Mouse (Mus musculus) CH12.LX (cell line): ENCODE results near the gene Klhl23. TPM values are rescaled to one million over a fixed set of nuclear protein-coding genes. Genes with fewer than 3 reads are reported as not detected.

Experiments used
- DNase-seq: peaks from one replicate; pipeline ENCODE4 v3.0.0-alpha.2; 2013; ENCODE audit errors: extremely low read depth
- H3K27ac ChIP-seq: 2 replicates; pipeline ENCODE4 v1.5.1; 2012; ENCODE audit warnings: low read depth, mild to moderate bottlenecking, control low read depth, moderate library complexity; ENCODE audit not compliant: insufficient read depth
- H3K27me3 ChIP-seq: replicated peaks from 2 replicates; pipeline ENCODE3; 2012; ENCODE audit warnings: inconsistent platforms
- H3K36me3 ChIP-seq, 2 experiments: replicated peaks in 1 of 2; 2 replicates each; pipeline versions ENCODE3 to v1.6.1; 2012; ENCODE audit warnings: inconsistent platforms in 1 of 2, low read length in 1 of 2, mild to moderate bottlenecking in 1 of 2, mixed read lengths in 1 of 2, moderate library complexity in 1 of 2; ENCODE audit not compliant: control insufficient read depth in 1 of 2, insufficient read depth in 1 of 2
- H3K4me1 ChIP-seq, 2 experiments: 2 replicates each; pipeline ENCODE4 v1.6.1; 2012; ENCODE audit warnings: inconsistent platforms in 1 of 2, moderate library complexity in 1 of 2; ENCODE audit not compliant: insufficient read depth in 2 of 2, control insufficient read depth in 1 of 2
- H3K4me2 ChIP-seq: 2 replicates; pipeline ENCODE4 v1.6.1; 2012; ENCODE audit warnings: low read depth, mild to moderate bottlenecking, control low read depth; ENCODE audit not compliant: poor library complexity, insufficient read depth, severe bottlenecking
- H3K4me3 ChIP-seq, 3 experiments: fragments of 150-350 bp in 1 of 3; sonication (generic) in 1 of 3; replicated peaks in 1 of 3; 2 replicates each; pipeline versions ENCODE3 to v1.5.1; 2011 to 2012; ENCODE audit warnings: low read depth in 2 of 3, low read length in 2 of 3, mild to moderate bottlenecking in 2 of 3, moderate library complexity in 2 of 3, control low read depth in 1 of 3, improper control_type of control experiment in 1 of 3, inconsistent platforms in 1 of 3, mixed read lengths in 1 of 3; ENCODE audit not compliant: poor library complexity in 1 of 3
- H3K79me2 ChIP-seq: replicated peaks from 2 replicates; pipeline ENCODE4 v1.6.1; 2012; ENCODE audit warnings: mild to moderate bottlenecking, moderate library complexity; ENCODE audit not compliant: control insufficient read depth, poor library complexity, insufficient read depth, severe bottlenecking; ENCODE audit errors: extremely low read depth
- H3K9ac ChIP-seq: 2 replicates; pipeline ENCODE4 v1.6.1; 2012; ENCODE audit warnings: low read depth, mild to moderate bottlenecking, control low read depth, moderate library complexity; ENCODE audit not compliant: insufficient read depth
- H3K9me3 ChIP-seq: replicated peaks from 2 replicates; pipeline ENCODE3; 2012; ENCODE audit warnings: low read length, inconsistent platforms, mixed read lengths
- BHLHE40 ChIP-seq: IDR thresholded peaks from 2 replicates; pipeline ENCODE4 v1.6.1; 2011; ENCODE audit warnings: mild to moderate bottlenecking, low read depth, low read length, improper control_type of control experiment
- CHD1 ChIP-seq: IDR thresholded peaks from 2 replicates; pipeline ENCODE4 v1.6.1; 2012; ENCODE audit warnings: low read depth, low read length, improper control_type of control experiment, inconsistent platforms
- CHD2 ChIP-seq: IDR thresholded peaks from 2 replicates; pipeline ENCODE4 v1.6.1; 2011; ENCODE audit warnings: low read length, improper control_type of control experiment
- CTCF ChIP-seq, 2 experiments: IDR thresholded peaks in 1 of 2; conservative IDR thresholded peaks in 1 of 2; 2 replicates each; pipeline ENCODE4 v1.5.1; 2011 to 2012; ENCODE audit warnings: low read depth in 2 of 2, low read length in 2 of 2, improper control_type of control experiment in 1 of 2, inconsistent platforms in 1 of 2, mild to moderate bottlenecking in 1 of 2, moderate library complexity in 1 of 2
- ELF1 ChIP-seq: IDR thresholded peaks from 2 replicates; pipeline ENCODE4 v1.6.1; 2014; ENCODE audit warnings: low read depth, mild to moderate bottlenecking, inconsistent platforms, low read length, improper control_type of control experiment
- ETS1 ChIP-seq: conservative IDR thresholded peaks from 2 replicates; pipeline ENCODE4 v1.6.1; 2012; ENCODE audit warnings: low read depth, mild to moderate bottlenecking, inconsistent platforms, low read length, improper control_type of control experiment, moderate library complexity
- HCFC1 ChIP-seq: IDR thresholded peaks from 2 replicates; pipeline ENCODE4 v1.6.1; 2012; ENCODE audit warnings: low read depth, mild to moderate bottlenecking, inconsistent platforms, low read length, improper control_type of control experiment
- IRF4 ChIP-seq: IDR thresholded peaks from 2 replicates; pipeline ENCODE4 v1.6.1; 2014; ENCODE audit warnings: low read depth, mild to moderate bottlenecking, inconsistent platforms, low read length, improper control_type of control experiment
- MAFK ChIP-seq: IDR thresholded peaks from 2 replicates; pipeline ENCODE4 v1.6.1; 2011; ENCODE audit warnings: low read length, improper control_type of control experiment; ENCODE audit not compliant: insufficient replicate concordance
- MEF2A ChIP-seq: IDR thresholded peaks from 2 replicates; pipeline ENCODE4 v1.6.1; 2014; ENCODE audit warnings: low read depth, mild to moderate bottlenecking, inconsistent platforms, low read length, improper control_type of control experiment, borderline replicate concordance
- MXI1 ChIP-seq: IDR thresholded peaks from 2 replicates; pipeline ENCODE4 v1.6.1; 2011; ENCODE audit warnings: mild to moderate bottlenecking, low read depth, low read length, improper control_type of control experiment
- MYC ChIP-seq: IDR thresholded peaks from 2 replicates; pipeline ENCODE4 v1.6.1; 2011; ENCODE audit warnings: low read depth, mild to moderate bottlenecking, improper control_type of control experiment, low read length
- NELFE ChIP-seq: IDR thresholded peaks from 2 replicates; pipeline ENCODE4 v1.6.1; 2011; ENCODE audit warnings: low read depth, low read length, improper control_type of control experiment
- PAX5 ChIP-seq: IDR thresholded peaks from 2 replicates; pipeline ENCODE4 v1.6.1; 2012; ENCODE audit warnings: low read length, inconsistent platforms, mixed read lengths
- RAD21 ChIP-seq: IDR thresholded peaks from 2 replicates; pipeline ENCODE4 v1.6.1; 2011; ENCODE audit warnings: low read depth, mild to moderate bottlenecking, low read length, improper control_type of control experiment, moderate library complexity
- RCOR1 ChIP-seq: conservative IDR thresholded peaks from 2 replicates; pipeline ENCODE4 v1.6.1; 2012; ENCODE audit warnings: low read depth, mild to moderate bottlenecking, inconsistent platforms, low read length, improper control_type of control experiment
- SIN3A ChIP-seq: IDR thresholded peaks from 2 replicates; pipeline ENCODE4 v1.6.1; 2012; ENCODE audit warnings: low read length, improper control_type of control experiment, inconsistent platforms
- SMC3 ChIP-seq: IDR thresholded peaks from 2 replicates; pipeline ENCODE4 v1.6.1; 2011; ENCODE audit warnings: low read depth, low read length, improper control_type of control experiment
- TBP ChIP-seq: conservative IDR thresholded peaks from 2 replicates; pipeline ENCODE4 v1.6.1; 2011; ENCODE audit warnings: low read depth, low read length, improper control_type of control experiment
- USF1 ChIP-seq: IDR thresholded peaks from 2 replicates; pipeline ENCODE4 v1.6.1; 2014; ENCODE audit warnings: low read depth, mild to moderate bottlenecking, inconsistent platforms, low read length, improper control_type of control experiment
- ZKSCAN1 ChIP-seq: IDR thresholded peaks from 2 replicates; pipeline ENCODE4 v1.6.1; 2012; ENCODE audit warnings: low read depth, inconsistent platforms, low read length, improper control_type of control experiment, borderline replicate concordance
- ZNF384 ChIP-seq: IDR thresholded peaks from 2 replicates; pipeline ENCODE4 v1.6.1; 2012; ENCODE audit warnings: low read depth, low read length, improper control_type of control experiment, inconsistent platforms
- dilution Hi-C: fragments of 300-500 bp; cut with MboI; formaldehyde crosslinking; loops from 2 replicates; pipeline ENCODE4 v1.14.3; 2020; ENCODE audit warnings: low sequenced_read_pairs; ENCODE audit not compliant: extremely low pct_unique_long_range_greater_than_20kb, extremely low pct_ligation_motif_present
- in situ Hi-C: fragments of 300-500 bp; cut with MboI; formaldehyde crosslinking; loops from 3 replicates; pipeline ENCODE4 v1.14.3; 2019; ENCODE audit warnings: low sequenced_read_pairs, low pct_ligation_motif_present, low pct_unique_long_range_greater_than_20kb, mixed read lengths
- polyA plus RNA-seq: library from polyadenylated mRNA; unstranded; fragments of >175 nt; gene quantifications from 2 replicates; pipeline ENCODE4 v1.2.1, GENCODE M21; 2012; ENCODE audit warnings: low read depth; ENCODE audit not compliant: insufficient read length
- total RNA-seq, 2 experiments: library from RNA; depleted of rRNA; stranded (reverse); fragments of 300-350 nt in 1 of 2; fragments of >200 nt in 1 of 2; gene quantifications; 2 replicates each; pipeline ENCODE4 v1.2.3; 2012 to 2014

The Klhl23 gene
- total and polyA plus RNA-seq, 3 experiments: 0.05 to 0.34 (median 0.09) TPM

GRCm38 (mm10) chr2:69851427-69852058, 29.8 kb downstream of the Klhl23 start:
- H3K79me2 ChIP-seq: no peaks in the 10 kb centered on the region
- H3K4me3 ChIP-seq: no peak overlapping the region
- no peak overlapping the region for H3K4me2 ChIP-seq
- no peaks in the 10 kb centered on the region for H3K27me3 ChIP-seq
- TF ChIP-seq MYC (no peak), NELFE (no peak), ZKSCAN1 (no peak), CTCF (conservative IDR thresholded peaks at IDR 0.05 in 1 of 2, IDR thresholded peaks at IDR 0.05 in 1 of 2; ENCODE audit: low read depth in 2 of 2, low read length in 2 of 2) (peak in 1 of 2 experiments; percentile 36; a peak in 2 of 4 replicates)
- H3K9me3 ChIP-seq: no peaks in the 10 kb centered on the region
- dilution Hi-C loops (no loop called here), in situ Hi-C loops (no loop called here)
- H3K36me3 ChIP-seq: no peaks in the 10 kb centered on the region
- no peak overlapping the region for H3K9ac ChIP-seq
- DNase-seq: no peak
- no peaks in the 10 kb centered on the region; a peak in 1 of 4 replicates for H3K4me1 ChIP-seq
- H3K27ac ChIP-seq: no peak overlapping the region

- no peaks in the 10 kb centered on the region for H3K9me3 ChIP-seq
- no peak overlapping the region for H3K27ac ChIP-seq
- no peak overlapping the region for H3K4me3 ChIP-seq
- H3K27me3 ChIP-seq: no peaks in the 10 kb centered on the region
- no peak for DNase-seq
- peaks cover 0 to 3% of the 10 kb centered on the region in 2 experiments; a peak in 2 of 4 replicates for H3K4me1 ChIP-seq
- H3K4me2 ChIP-seq: no peak overlapping the region
- dilution Hi-C loops: no loop called here
- no peak overlapping the region for H3K9ac ChIP-seq
- TF ChIP-seq MEF2A (no peak), SIN3A (no peak), CHD2 (no peak), MAFK (no peak), RCOR1 (no peak), TBP (no peak), USF1 (no peak), ETS1 (no peak), MYC (no peak), BHLHE40 (no peak)
- H3K79me2 ChIP-seq: no peaks in the 10 kb centered on the region
- H3K36me3 ChIP-seq: no peaks in the 10 kb centered on the region
- in situ Hi-C loops: no loop called here
These were observed 34.6 kb downstream of the Klhl23 start for GRCm38 (mm10) chr2:69856392-69856791.

- Histone ChIP-seq H3K4me2 (no peak overlapping the region), H3K27ac (no peak overlapping the region), H3K27me3 (no peaks in the 10 kb centered on the region), H3K79me2 (peaks cover 15% of the 10 kb centered on the region), H3K36me3 (no peaks in the 10 kb centered on the region), H3K9me3 (no peaks in the 10 kb centered on the region), H3K4me1 (peaks cover 0 to 3% of the 10 kb centered on the region in 2 experiments; a peak in 2 of 4 replicates), H3K4me3 (no peak overlapping the region), H3K9ac (no peak overlapping the region)
- dilution Hi-C loops: no loop called here
- in situ Hi-C loops: no loop called here
- peak; percentile 17 for DNase-seq
- TF ChIP-seq RCOR1: no peak
- TF ChIP-seq CHD1: no peak
- peak; percentile 63 for TF ChIP-seq RAD21
- TF ChIP-seq PAX5: no peak
- no peak for TF ChIP-seq ETS1
- no peak for TF ChIP-seq ELF1
- peak in 1 of 2 experiments; percentile 65; a peak in 3 of 4 replicates for TF ChIP-seq CTCF (conservative IDR thresholded peaks at IDR 0.05 in 1 of 2, IDR thresholded peaks at IDR 0.05 in 1 of 2; ENCODE audit: low read depth in 2 of 2, low read length in 2 of 2)
- no peak for TF ChIP-seq IRF4
- no peak for TF ChIP-seq HCFC1
- peak; percentile 15; the same call in 1 of the 2 replicates for TF ChIP-seq SMC3
- TF ChIP-seq MXI1: no peak
- peak; percentile 45 for TF ChIP-seq ZNF384
- no peak for TF ChIP-seq MEF2A
These were observed 36.1 kb downstream of the Klhl23 start for GRCm38 (mm10) chr2:69857882-69858281.
